ENCODE assay signal across 8 mouse cellular contexts in genomic region chr1:151570981-151571837, GRCm38 (mm10). TPM values are rescaled to one million over a fixed set of nuclear protein-coding genes. Genes with fewer than 3 reads are reported as not detected.
A peak's percentile ranks its signal among the peaks of the same experiment; 100 is the strongest.
DNase-seq lines count a peak whose midpoint lies in the region; ATAC-seq lines count a peak whose summit lies in the region.

Gene Fam129a (plus strand): TSS chr1:151571186.

- no peaks in the 10 kb centered on the region for H3K9me3 ChIP-seq in hindbrain, embryonic 16.5 days (ENCODE audit: control insufficient read depth, low read length)
- H3K9me3 ChIP-seq in limb, embryonic 15.5 days, result no peaks in the 10 kb centered on the region
- no peaks in the 10 kb centered on the region for H3K9me3 ChIP-seq in midbrain, embryonic 14.5 days (ENCODE audit: control insufficient read depth, low read length)
- H3K9me3 ChIP-seq in stomach, embryonic 14.5 days (ENCODE audit: control insufficient read depth, low read depth, low read length), result no peaks in the 10 kb centered on the region

- DNase-seq in R1 (ENCODE audit: low read depth, low spot score), result peak; percentile 79
- DNase-seq in cerebellum, postnatal 25 days, result peak; percentile 11 to 39
- DNase-seq in gastrocnemius, postnatal 14 days, result peak; percentile 74
- DNase-seq in midbrain, embryonic 14.5 days, result peak; percentile 54
- DNase-seq in frontal cortex, postnatal 14 days (ENCODE audit: low spot score in 2 of 2), result no peak

- 5% methylated on average over 43 of the region's 46 CpGs for WGBS in hindbrain, embryonic 16.5 days
- WGBS in limb, embryonic 15.5 days, result 3% methylated on average over 46 of the region's 46 CpGs
- 4% methylated on average over 46 of the region's 46 CpGs for WGBS in midbrain, embryonic 14.5 days
- 4% methylated on average over 46 of the region's 46 CpGs for WGBS in stomach, embryonic 14.5 days

- no peaks in the 10 kb centered on the region for H3K36me3 ChIP-seq in hindbrain, embryonic 16.5 days (ENCODE audit: control insufficient read depth, insufficient read depth, low read length)
- H3K36me3 ChIP-seq in limb, embryonic 15.5 days, result no peaks in the 10 kb centered on the region
- H3K36me3 ChIP-seq in midbrain, embryonic 14.5 days (ENCODE audit: control insufficient read depth, insufficient read depth, low read length), result no peaks in the 10 kb centered on the region
- no peaks in the 10 kb centered on the region for H3K36me3 ChIP-seq in stomach, embryonic 14.5 days (ENCODE audit: control insufficient read depth, insufficient read depth, low read length)

- H3K4me1 ChIP-seq in hindbrain, embryonic 16.5 days (ENCODE audit: control insufficient read depth, insufficient read depth, low read depth, low read length), result peaks cover 5% of the 10 kb centered on the region; the same call in 1 of the 2 replicates
- H3K4me1 ChIP-seq in limb, embryonic 15.5 days, result peaks cover 18% of the 10 kb centered on the region
- peaks cover 7% of the 10 kb centered on the region; the same call in 1 of the 2 replicates for H3K4me1 ChIP-seq in midbrain, embryonic 14.5 days (ENCODE audit: control insufficient read depth, insufficient read depth, low read length)
- peaks cover 3% of the 10 kb centered on the region; the same call in 1 of the 2 replicates for H3K4me1 ChIP-seq in stomach, embryonic 14.5 days (ENCODE audit: control insufficient read depth, insufficient read depth, low read length)

- H3K4me2 ChIP-seq in hindbrain, embryonic 16.5 days (ENCODE audit: low read length), result peak within 1 kb of the TSS; percentile 90
- peak within 1 kb of the TSS; percentile 91 for H3K4me2 ChIP-seq in limb, embryonic 15.5 days
- H3K4me2 ChIP-seq in midbrain, embryonic 14.5 days (ENCODE audit: low read length), result peak within 1 kb of the TSS; percentile 73
- H3K4me2 ChIP-seq in stomach, embryonic 14.5 days (replicated peaks; ENCODE audit: low read depth, low read length), result peak within 1 kb of the TSS; percentile 86

- H3K9ac ChIP-seq in hindbrain, embryonic 16.5 days (ENCODE audit: low read depth, low read length), result peak within 1 kb of the TSS; percentile 65
- H3K9ac ChIP-seq in limb, embryonic 15.5 days, result peak within 1 kb of the TSS; percentile 54
- H3K9ac ChIP-seq in midbrain, embryonic 14.5 days (replicated peaks; ENCODE audit: low read length), result peak within 1 kb of the TSS; percentile 40; the same call in 1 of the 2 replicates
- peak within 1 kb of the TSS; percentile 33 for H3K9ac ChIP-seq in stomach, embryonic 14.5 days (replicated peaks; ENCODE audit: low read depth, low read length)

- H3K27me3 ChIP-seq in hindbrain, embryonic 16.5 days (replicated peaks; ENCODE audit: control insufficient read depth, insufficient read depth, low read length), result peaks cover 22% of the 10 kb centered on the region
- H3K27me3 ChIP-seq in limb, embryonic 15.5 days, result peaks cover 7% of the 10 kb centered on the region; the same call in 1 of the 2 replicates
- peaks cover 25% of the 10 kb centered on the region for H3K27me3 ChIP-seq in midbrain, embryonic 14.5 days (ENCODE audit: control insufficient read depth, insufficient read depth, low read length)
- no peaks in the 10 kb centered on the region for H3K27me3 ChIP-seq in stomach, embryonic 14.5 days (ENCODE audit: control insufficient read depth, insufficient read depth, low read length)

- H3K27ac ChIP-seq in hindbrain, embryonic 16.5 days (ENCODE audit: low read depth, low read length), result no peak within 1 kb of the TSS
- peak within 1 kb of the TSS; percentile 72 for H3K27ac ChIP-seq in limb, embryonic 15.5 days
- no peak within 1 kb of the TSS for H3K27ac ChIP-seq in midbrain, embryonic 14.5 days (replicated peaks; ENCODE audit: low read depth, low read length)
- H3K27ac ChIP-seq in stomach, embryonic 14.5 days (ENCODE audit: low read length), result no peak within 1 kb of the TSS; the same call in 1 of the 2 replicates

- ATAC-seq in hindbrain, embryonic 16.5 days, result peak; percentile 56; the same call in 1 of the 2 replicates
- peak; percentile 71 for ATAC-seq in limb, embryonic 15.5 days (ENCODE audit: insufficient number of reproducible peaks, low FRiP score, low TSS enrichment, low read depth)
- 0 out of 2 replicates have a peak, but pooled peaks have one; percentile 34 for ATAC-seq in midbrain, embryonic 14.5 days (ENCODE audit: low FRiP score, low TSS enrichment)
- ATAC-seq in stomach, embryonic 14.5 days (ENCODE audit: insufficient number of reproducible peaks, insufficient read depth, low FRiP score, low read depth), result peak; percentile 86

- peak within 1 kb of the TSS; percentile 47 for H3K4me3 ChIP-seq in hindbrain, embryonic 16.5 days (ENCODE audit: low read length)
- peak within 1 kb of the TSS; percentile 57 for H3K4me3 ChIP-seq in limb, embryonic 15.5 days
- H3K4me3 ChIP-seq in midbrain, embryonic 14.5 days (replicated peaks; ENCODE audit: low read depth, low read length), result peak within 1 kb of the TSS; percentile 37
- peak within 1 kb of the TSS; percentile 53 for H3K4me3 ChIP-seq in stomach, embryonic 14.5 days (ENCODE audit: low read depth, low read length)

- intact Hi-C loops in gastrocnemius, postnatal 14 days (cut with DNase I; ENCODE audit: low total_unique reads), result no loop called here

RNA-seq across cellular contexts. Expression of gene Fam129a, which starts in this region (rescaled TPM):
- total RNA-seq in gastrocnemius, postnatal 14 days (2021), result 10 to 100 TPM; 25.0 to 29.4 TPM
- polyA plus RNA-seq in hindbrain, embryonic 16.5 days (2015; fragmentation: Nextera tagmentation; extraction: Ambion mirVana), result 0.88 and 1.4 TPM in 2 replicates
- 24.2 and 25.2 TPM in 2 replicates for polyA plus RNA-seq in limb, embryonic 15.5 days (2015; fragmentation: Nextera tagmentation; extraction: Ambion mirVana)
- 0.23 and 0.93 TPM in 2 replicates for polyA plus RNA-seq in midbrain, embryonic 14.5 days (2014; fragmentation: Nextera tagmentation; extraction: Ambion mirVana)
- 9.0 and 9.1 TPM in 2 replicates for polyA plus RNA-seq in stomach, embryonic 14.5 days (2014; fragmentation: Nextera tagmentation; extraction: Ambion mirVana)

Comparison
In these comparisons a context has a peak if more than half of its experiments do, and no peak if none do; other contexts are left out.
1. Peak in DNase-seq, ATAC-seq, H3K4me3 ChIP-seq, H3K9ac ChIP-seq and H3K4me2 ChIP-seq in midbrain, embryonic 14.5 days; RNA of the gene not detected or under 1 TPM.
2. DNase-seq: peak in R1 (single experiment), cerebellum, postnatal 25 days (2 of 2) and gastrocnemius, postnatal 14 days (single experiment); none in frontal cortex, postnatal 14 days (0 of 2).
3. ATAC-seq: peak in every context shown above with its lines; median percentile 86 in stomach, embryonic 14.5 days; 71 in limb, embryonic 15.5 days; 56 in hindbrain, embryonic 16.5 days; 34 in midbrain, embryonic 14.5 days.
4. Peak in every context shown above with its lines, with median percentiles within 50 percentile points of each other: H3K4me2 ChIP-seq, H3K4me3 ChIP-seq and H3K9ac ChIP-seq.